Mouse (Mus musculus) CD4-positive, CD25-positive, alpha-beta regulatory T cell, adult 4 months (primary cell): Measurements from ENCODE around the gene Klhl3. TPM values are rescaled to one million over a fixed set of nuclear protein-coding genes. Genes with fewer than 3 reads are reported as not detected.

Experiments used
- ATAC-seq: one replicate; pipeline ENCODE4 v1.8.0; 2017
- polyA plus RNA-seq, 2 experiments: library from polyadenylated mRNA; unstranded; fragments of 100-300 nt; shearing (Covaris generic); gene quantifications; one replicate each; pipeline ENCODE4 v1.2.1; 2017

Klhl3 gene
- polyA plus RNA-seq, 2 experiments from 2014 or later = 14.8 to 18.4 TPM

- ATAC-seq = no peak
Observed at GRCm38 (mm10) chr13:58023726-58024453, 89.5 kb downstream of the Klhl3 start.

- ATAC-seq = no peak
Observed at GRCm38 (mm10) chr13:58023001-58023560, 90.3 kb downstream of the Klhl3 start.

GRCm38 (mm10) chr13:58020428-58020827 lies 93.0 kb downstream of the Klhl3 start:
- no peak for ATAC-seq

- no peak for ATAC-seq
Observed at GRCm38 (mm10) chr13:58017298-58017697, 96.1 kb downstream of the Klhl3 start.

GRCm38 (mm10) chr13:58012067-58012925 lies 101.1 kb downstream of the Klhl3 start:
- peak; percentile 86 for ATAC-seq

GRCm38 (mm10) chr13:58011526-58011925 lies 101.9 kb downstream of the Klhl3 start:
- no peak for ATAC-seq

GRCm38 (mm10) chr13:58010416-58010815 lies 103.0 kb downstream of the Klhl3 start:
- ATAC-seq = no peak

GRCm38 (mm10) chr13:58009275-58009674 lies 104.1 kb downstream of the Klhl3 start:
- ATAC-seq = no peak

GRCm38 (mm10) chr13:58008038-58008364 lies 105.4 kb downstream of the Klhl3 start:
- ATAC-seq = no peak

- ATAC-seq = no peak
Observed at GRCm38 (mm10) chr13:58007256-58008037, 105.9 kb downstream of the Klhl3 start.

- no peak for ATAC-seq
Observed at GRCm38 (mm10) chr13:58001792-58002191, 111.6 kb downstream of the Klhl3 start.

- ATAC-seq = no peak
Observed at GRCm38 (mm10) chr13:57996536-57996935, 116.9 kb downstream of the Klhl3 start.

GRCm38 (mm10) chr13:57995864-57996263 lies 117.5 kb downstream of the Klhl3 start:
- ATAC-seq = no peak

- no peak for ATAC-seq
Observed at GRCm38 (mm10) chr13:57984637-57985036, 128.8 kb downstream of the Klhl3 start.

- ATAC-seq = no peak
Observed at GRCm38 (mm10) chr13:57984163-57984562, 129.2 kb downstream of the Klhl3 start.

GRCm38 (mm10) chr13:57983330-57983729 lies 130.1 kb downstream of the Klhl3 start:
- no peak for ATAC-seq

- ATAC-seq = no peak
Observed at GRCm38 (mm10) chr13:57982904-57983303, 130.5 kb downstream of the Klhl3 start.

- no peak for ATAC-seq
Observed at GRCm38 (mm10) chr13:57980679-57981078, 132.7 kb downstream of the Klhl3 start.

GRCm38 (mm10) chr13:57980071-57980470 lies 133.3 kb downstream of the Klhl3 start:
- ATAC-seq = no peak

GRCm38 (mm10) chr13:57978931-57979330 lies 134.5 kb downstream of the Klhl3 start:
- no peak for ATAC-seq

- ATAC-seq = no peak
Observed at GRCm38 (mm10) chr13:57977721-57978120, 135.7 kb downstream of the Klhl3 start.

GRCm38 (mm10) chr13:57965658-57966057 lies 147.7 kb downstream of the Klhl3 start:
- ATAC-seq = no peak

- no peak for ATAC-seq
Observed at GRCm38 (mm10) chr13:57960254-57960653, 153.1 kb downstream of the Klhl3 start.
